Mouse (Mus musculus) layer of hippocampus, adult 2 months (tissue): Measurements from ENCODE around the gene Adap1. TPM values are rescaled to one million over a fixed set of nuclear protein-coding genes. Genes with fewer than 3 reads are reported as not detected.
A peak's percentile ranks its signal among the peaks of the same experiment; 100 is the strongest.

Experiments used
- DNase-seq, 2 experiments: peaks; one replicate each; pipeline ENCODE4 v3.0.0; 2022; ENCODE audit warnings: low spot score in 2 of 2
- H3K27ac ChIP-seq: fragments of 200-600 bp; 2 replicates; pipeline ENCODE4 v1.8.1; 2022
- H3K4me3 ChIP-seq: fragments of 200-600 bp; 2 replicates; pipeline ENCODE4 v1.8.1; 2022; ENCODE audit warnings: mild to moderate bottlenecking
- CTCF ChIP-seq: fragments of 200-600 bp; conservative IDR thresholded peaks from 2 replicates; pipeline ENCODE4 v1.8.1; 2022; ENCODE audit warnings: antibody characterized with exemption, mild to moderate bottlenecking, moderate library complexity
- total RNA-seq, 2 experiments: library from RNA; stranded (reverse); gene quantifications; 2 replicates each; pipeline ENCODE4 v1.2.3; 2021

Adap1 gene
- total RNA-seq, 2 experiments from 2014 or later = 162 to 171 TPM

DNA sequence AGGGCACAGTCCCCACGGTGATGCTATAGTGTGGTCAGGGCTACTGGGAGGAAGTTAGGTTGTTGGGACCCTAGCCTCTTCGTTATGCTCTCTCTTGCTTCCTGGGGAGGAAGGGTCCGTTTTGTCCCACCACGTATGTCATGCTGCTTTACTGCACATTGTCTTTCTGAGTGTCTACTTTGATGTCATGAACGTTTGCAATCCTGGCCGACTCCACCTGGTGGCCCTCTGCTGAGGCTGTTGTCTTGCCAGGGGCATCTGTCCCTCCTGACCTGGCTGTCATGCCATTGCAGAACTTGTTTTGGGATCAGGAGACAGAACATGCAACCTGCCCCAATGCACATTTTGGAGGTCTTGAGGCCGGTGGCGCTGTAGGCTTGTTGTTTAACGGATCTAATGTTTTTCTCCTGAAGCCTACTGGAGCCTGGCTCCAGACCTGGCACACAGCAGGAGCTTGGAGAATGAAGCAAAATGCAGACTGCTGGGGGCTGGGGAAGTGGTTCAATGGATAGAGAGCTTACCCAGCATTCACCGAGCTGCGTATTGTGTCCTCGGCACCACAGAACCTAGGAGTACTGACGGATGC, 782 bp upstream of the Adap1 start:
- Histone ChIP-seq H3K4me3 (no peak overlapping the region), H3K27ac (peak overlapping the region; percentile 53; the same call in 1 of the 2 replicates)
- no peak for TF ChIP-seq CTCF
- no peak for DNase-seq

DNA sequence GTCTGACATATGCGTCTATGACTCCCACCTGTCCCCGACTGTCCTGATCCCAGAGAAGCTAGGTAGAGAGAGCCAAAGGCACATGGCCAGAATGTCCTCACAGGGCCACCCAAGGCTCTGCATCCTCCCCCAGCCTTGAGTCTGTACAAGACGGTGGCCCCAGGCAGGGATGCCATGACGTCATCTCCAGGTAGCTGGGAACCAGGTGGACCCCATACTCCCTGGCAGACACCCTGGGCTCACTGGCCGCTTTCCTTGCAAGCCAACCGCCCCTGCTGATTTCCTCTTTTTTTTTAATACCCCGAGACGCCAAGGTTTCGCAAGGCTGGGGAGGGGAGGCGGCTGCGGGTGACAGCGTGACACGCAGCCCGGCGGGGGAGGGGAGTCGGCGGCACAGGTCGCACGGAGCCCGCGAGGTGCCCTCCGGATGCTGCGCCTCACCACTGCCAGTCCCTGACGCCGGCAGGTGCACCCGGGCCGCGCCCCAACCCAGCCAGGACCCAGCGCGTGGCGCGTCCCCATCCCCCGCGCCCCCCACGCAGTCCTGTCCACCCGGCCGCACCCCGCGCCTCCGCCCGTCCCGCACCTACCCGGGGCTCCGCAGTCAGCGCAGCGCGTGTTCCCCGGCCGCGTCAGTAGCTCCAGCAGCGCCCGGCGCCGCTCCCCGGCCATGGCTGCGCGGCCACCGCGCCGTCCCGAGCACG, 579 bp downstream of the Adap1 start:
- peak; percentile 34 to 42 for DNase-seq

DNA sequence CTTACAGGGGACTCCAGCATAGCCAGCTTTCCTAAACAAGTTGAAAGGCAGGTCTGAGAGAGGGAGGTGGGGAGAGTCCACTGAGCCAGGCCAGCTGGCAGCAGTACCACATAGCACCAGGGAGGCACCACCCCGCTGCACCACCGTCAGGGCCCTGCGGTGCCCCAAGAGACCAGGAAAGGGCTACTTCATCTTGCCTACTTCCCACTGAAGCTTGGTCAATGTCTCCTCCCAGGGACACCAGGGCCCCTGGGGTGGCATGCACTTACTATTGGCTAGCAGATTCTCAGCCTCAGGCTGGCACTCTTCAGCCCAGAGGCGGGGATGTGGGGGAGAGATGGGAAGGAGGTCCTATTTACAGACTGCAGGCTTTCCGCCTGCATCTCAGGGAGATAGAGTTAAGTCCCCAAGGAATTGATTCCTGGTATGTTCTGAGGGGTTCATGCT, 1.4 kb downstream of the Adap1 start:
- peak; percentile 45 for TF ChIP-seq CTCF
- peak overlapping the region; percentile 59 for H3K4me3 ChIP-seq
- peak overlapping the region; percentile 98 for H3K27ac ChIP-seq
- DNase-seq = peak in 1 of 2 experiments; percentile 26

More for the DNA sequence above, 579 bp downstream of the Adap1 start:
- peak overlapping the region; percentile 98 for H3K27ac ChIP-seq
- TF ChIP-seq CTCF = no peak
- H3K4me3 ChIP-seq = peak overlapping the region; percentile 59

DNA sequence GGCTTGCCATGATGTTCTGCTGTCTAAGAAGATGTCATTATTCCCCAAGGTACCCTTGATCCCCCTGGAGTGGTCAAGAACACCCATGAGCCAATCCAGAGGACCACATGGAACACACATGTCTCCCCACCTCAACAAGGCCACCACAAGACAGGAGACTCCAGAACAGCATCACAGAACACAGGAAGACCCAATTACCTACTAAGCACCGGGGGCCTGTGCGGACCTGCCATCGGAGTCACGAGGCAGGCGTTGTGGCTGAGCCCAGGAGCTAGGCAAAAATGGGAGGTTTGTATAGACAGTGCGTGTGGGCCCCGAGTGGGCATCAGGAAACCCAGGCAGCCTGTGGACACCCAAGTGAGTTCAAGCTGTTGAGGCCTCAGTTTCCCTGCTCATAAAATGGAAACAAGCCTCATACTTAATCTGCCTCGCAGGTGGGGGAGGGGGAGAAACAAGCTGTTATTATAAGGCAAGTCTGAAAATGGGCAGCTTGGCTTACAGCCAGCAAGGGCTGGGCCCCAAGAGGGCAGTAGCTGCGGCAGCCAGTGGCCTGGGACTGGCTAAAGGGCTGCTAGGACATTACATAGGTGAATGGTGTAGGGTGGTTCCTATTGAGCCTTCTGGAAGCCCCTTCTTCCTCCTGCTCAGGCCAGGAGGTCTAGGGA, 2.0 kb downstream of the Adap1 start:
- no peak for DNase-seq
- peak overlapping the region; percentile 59 for H3K4me3 ChIP-seq
- H3K27ac ChIP-seq = peak overlapping the region; percentile 98
- TF ChIP-seq CTCF = no peak

DNA sequence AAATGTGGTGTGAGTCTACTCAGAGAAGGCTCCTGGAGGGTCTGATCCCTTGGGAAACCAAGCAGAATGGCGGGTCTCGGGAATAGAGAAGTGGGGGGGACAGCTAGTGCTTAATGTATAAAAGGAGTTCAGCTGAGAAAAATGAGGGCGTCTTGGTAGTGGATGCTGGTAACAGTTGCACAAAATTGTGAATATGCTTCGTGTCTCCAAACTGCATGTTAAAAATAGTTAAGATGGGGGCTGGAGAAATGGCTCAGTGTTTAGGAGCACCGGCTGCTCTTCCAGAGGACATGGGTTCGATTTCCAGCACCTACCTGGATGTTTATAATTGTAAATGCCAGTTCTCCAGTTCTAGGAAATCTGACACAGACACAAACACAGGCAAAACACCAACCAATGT, 4.1 kb downstream of the Adap1 start:
- DNase-seq = no peak
- no peak overlapping the region for H3K4me3 ChIP-seq
- no peak overlapping the region for H3K27ac ChIP-seq
- TF ChIP-seq CTCF = no peak

DNA sequence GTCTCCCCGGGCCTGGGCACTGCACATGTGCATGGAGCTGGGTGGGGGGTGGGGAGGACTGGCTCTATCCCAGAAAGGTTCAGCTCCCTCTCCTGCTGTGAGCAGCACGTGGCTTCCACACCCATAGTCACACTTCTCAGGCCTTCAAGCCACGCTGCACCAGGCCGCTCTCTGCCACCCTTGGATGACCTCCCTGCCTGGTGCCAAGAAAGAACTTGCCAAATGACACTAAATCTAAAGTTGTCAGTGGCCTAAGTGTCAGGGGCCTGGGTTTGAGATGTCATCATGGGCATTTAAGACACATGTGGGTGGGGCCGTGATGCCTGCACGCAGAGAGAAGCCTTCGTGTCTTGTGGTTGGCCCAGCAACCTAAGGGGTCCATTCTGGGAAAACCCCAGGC, 5.0 kb downstream of the Adap1 start:
- Histone ChIP-seq H3K27ac (no peak overlapping the region; the same call in 1 of the 2 replicates), H3K4me3 (no peak overlapping the region)
- DNase-seq = no peak
- no peak for TF ChIP-seq CTCF

DNA sequence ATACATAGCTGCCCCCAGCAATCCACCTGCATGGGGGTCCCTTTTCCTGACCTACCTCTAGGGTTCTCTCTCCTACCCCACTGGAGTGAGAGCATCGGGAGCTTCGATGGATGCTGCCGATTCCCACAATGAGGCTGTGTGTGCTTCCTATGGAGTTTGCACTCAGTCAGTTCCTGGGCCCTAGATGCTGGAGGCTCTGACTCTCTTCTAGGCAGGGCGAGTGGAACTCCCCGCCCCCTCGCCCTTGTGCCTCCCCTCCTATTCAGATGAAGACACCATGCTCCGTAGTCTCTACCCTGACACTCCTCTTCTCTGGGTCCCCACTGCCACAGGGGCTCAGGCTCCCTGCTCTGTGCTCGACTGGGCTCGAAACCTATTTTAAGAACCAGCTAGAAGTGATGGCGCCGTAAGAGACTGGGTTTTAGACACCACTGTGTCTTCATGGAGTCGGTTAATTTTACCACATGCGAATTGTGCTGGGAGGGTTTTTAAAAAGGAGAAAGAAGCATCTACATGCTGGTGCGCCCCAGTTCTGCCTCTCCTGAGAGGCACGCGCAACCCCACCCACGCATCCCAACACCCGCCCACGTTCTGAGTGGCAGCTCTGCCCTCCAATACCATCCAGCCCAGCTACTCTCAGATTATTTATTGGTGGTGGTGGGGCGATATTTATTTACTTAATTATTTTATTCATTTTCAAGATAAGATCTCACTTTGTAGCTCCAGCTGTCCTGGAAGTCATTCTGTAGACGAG, 7.5 kb downstream of the Adap1 start:
- peak overlapping the region; percentile 17; the same call in 1 of the 2 replicates for H3K4me3 ChIP-seq
- peak; percentile 44 to 68 for DNase-seq
- H3K27ac ChIP-seq = peak overlapping the region; percentile 52
- no peak for TF ChIP-seq CTCF

DNA sequence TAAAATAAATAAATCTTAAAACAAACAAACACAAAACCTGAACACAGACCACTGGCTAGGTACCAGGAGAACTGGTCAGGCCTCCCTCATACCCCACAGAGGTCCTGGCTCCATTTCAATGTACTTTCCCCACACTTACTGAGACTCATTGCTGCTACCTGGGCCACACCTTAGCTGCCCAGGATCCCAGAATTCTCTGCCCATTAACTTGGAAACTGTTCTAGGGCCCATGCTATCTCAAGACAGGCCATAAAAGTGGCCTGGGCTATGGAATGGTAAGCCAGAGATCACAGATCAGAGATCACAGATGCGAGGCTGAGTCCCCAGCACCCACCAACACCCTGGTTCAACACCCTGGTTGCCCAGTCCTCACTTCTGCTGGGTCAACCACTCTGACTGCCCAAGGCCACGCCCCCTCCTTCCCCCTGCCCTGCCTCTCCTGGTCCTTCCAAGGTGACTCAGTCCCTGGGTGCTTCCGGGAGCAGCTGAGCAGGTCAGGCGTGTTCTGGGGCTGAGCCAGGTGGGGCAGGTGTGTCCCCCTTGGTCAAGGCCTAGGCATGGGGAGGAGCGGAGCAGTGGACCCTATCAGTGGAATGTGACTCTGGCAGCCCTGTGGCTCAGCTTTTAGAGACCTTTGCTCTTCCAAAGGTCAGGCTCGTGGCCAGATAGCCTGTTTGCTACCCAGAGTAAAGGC, 8.3 kb downstream of the Adap1 start:
- no peak for DNase-seq
- Histone ChIP-seq H3K27ac (peak overlapping the region; percentile 52; the same call in 1 of the 2 replicates), H3K4me3 (no peak overlapping the region)
- no peak for TF ChIP-seq CTCF

DNA sequence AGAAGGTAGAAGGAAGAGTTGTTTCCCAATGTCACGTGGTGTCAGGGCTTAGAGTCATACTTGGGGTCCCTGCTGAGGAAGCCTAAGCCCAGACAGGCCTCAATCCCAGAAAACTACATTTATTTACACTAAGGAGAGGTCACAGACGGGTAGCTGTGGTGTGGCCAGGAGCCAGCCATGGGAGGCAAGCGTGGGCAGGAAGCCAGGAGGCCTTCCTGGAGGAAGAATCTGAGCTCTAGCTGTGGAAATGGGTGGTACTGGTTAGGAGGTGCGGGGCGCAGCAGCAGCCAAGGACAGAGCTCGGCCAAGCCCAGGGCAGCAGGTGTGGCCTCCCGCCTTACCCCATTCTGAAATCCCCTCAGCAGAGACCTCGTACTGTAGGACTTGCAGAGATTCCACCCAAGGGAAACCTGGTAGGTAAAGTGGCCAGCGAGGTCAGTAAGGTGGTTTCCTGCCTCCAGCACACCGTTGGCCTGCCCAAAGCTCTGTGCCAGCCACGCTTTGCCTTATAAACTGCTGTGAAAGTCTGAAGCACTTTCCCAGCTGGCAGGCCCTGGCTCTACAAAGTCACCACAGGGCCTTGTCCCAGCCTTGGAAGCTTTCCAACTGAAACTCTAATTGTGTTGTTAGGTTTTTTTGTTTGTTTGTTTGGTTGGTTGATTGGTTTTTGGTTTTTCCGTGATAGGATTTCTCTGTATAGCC, 10.3 kb downstream of the Adap1 start:
- no peak overlapping the region for H3K27ac ChIP-seq
- no peak overlapping the region for H3K4me3 ChIP-seq
- DNase-seq = no peak
- TF ChIP-seq CTCF = no peak

DNA sequence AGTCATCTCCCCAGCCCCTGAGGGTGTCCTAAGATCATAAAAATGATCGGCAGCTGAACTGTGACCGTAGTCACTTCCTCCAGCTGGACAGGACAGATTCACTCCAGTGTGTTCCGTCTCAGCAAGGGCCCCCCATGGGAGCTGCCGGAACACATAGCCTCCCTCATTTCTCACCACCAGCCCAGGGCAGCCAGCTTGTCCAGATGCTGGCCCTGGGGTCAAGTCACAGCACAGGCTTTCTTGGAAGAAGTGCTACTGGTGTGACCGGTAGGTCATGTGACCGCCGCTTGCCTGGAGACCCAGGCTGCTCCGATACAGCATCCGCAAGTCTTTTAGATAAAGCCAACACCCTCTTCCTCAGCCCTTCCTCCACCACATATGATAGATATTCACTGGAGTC, 11.9 kb downstream of the Adap1 start:
- H3K4me3 ChIP-seq = no peak overlapping the region
- no peak overlapping the region for H3K27ac ChIP-seq
- DNase-seq = no peak
- no peak for TF ChIP-seq CTCF

DNA sequence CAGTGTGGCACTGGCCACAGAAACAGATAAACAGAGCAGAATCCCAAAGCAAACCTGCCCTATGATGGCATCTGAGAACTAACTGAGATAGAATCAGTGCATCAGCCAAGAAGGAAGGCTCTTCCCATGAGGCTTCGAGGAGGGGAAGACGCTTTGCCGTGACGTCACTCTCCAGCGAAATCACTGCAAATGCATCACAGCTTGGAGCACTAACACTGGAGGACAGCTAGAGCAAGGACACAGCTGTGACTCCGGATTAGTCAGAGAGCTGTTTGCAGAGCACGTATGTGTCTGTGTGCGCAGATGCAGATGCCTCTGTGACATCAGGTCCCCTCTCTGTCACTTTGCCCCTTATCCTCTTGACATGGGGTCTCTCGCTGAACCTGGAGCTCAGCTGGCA, 13.6 kb downstream of the Adap1 start:
- TF ChIP-seq CTCF = no peak
- no peak overlapping the region for H3K4me3 ChIP-seq
- peak overlapping the region; percentile 28; the same call in 1 of the 2 replicates for H3K27ac ChIP-seq
- no peak for DNase-seq

DNA sequence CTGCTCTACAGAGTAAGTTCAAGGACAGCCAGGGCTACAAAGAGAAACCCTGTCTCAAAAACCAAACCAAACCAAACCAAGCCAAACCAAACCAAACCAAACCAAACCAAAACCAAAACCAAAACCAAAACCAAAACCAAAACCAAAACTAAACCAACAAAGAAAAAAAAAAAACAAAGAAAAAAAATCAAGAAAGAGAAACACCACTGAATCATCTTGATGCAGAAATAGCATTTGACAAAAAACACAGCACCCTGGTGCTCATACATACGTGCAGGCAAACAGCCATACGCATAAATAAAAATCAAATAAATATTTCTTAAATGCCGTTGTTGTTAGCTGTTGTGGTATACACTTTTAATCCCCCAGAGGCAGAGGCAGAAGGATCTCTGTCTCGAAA, 14.9 kb downstream of the Adap1 start:
- Histone ChIP-seq H3K27ac (no peak overlapping the region), H3K4me3 (no peak overlapping the region)
- DNase-seq = no peak
- no peak for TF ChIP-seq CTCF
